11 mouse cellular contexts compared by ENCODE assay signal in genomic region chr19:55481308-55481707, GRCm38 (mm10).
DNase-seq lines count a peak whose midpoint lies in the region; ATAC-seq lines count a peak whose summit lies in the region.
"Had no signal": no experiment of that assay in that cellular context is flagged by ENCODE, and none has a peak within 500 bp of the region (broad histone marks: within the 10 kb centered on the region; RNA-seq: fewer than 3 reads in every experiment).

No protein-coding gene starts in this region.

- WGBS in hindbrain, embryonic 16.5 days = 15% methylated on average over 5 of the region's 5 CpGs
- WGBS in midbrain, embryonic 11.5 days = 24% methylated on average over 5 of the region's 5 CpGs

- peaks cover 6% of the 10 kb centered on the region for H3K4me1 ChIP-seq in hindbrain, embryonic 16.5 days (ENCODE audit: control insufficient read depth, insufficient read depth, low read depth, low read length)
- peaks cover 12% of the 10 kb centered on the region for H3K4me1 ChIP-seq in midbrain, embryonic 11.5 days (ENCODE audit: control insufficient read depth, insufficient read depth, low read length)

- H3K9me3 ChIP-seq in hindbrain, embryonic 16.5 days (ENCODE audit: control insufficient read depth, low read length) = no peaks in the 10 kb centered on the region
- no peaks in the 10 kb centered on the region for H3K9me3 ChIP-seq in midbrain, embryonic 11.5 days (ENCODE audit: control insufficient read depth, low read length)

- no peak overlapping the region for H3K4me3 ChIP-seq in hindbrain, embryonic 16.5 days (ENCODE audit: low read length)
- H3K4me3 ChIP-seq in midbrain, embryonic 11.5 days (ENCODE audit: low read depth, low read length) = no peak overlapping the region
- H3K4me3 ChIP-seq: myocyte had no signal

- DNase-seq in right cerebral cortex, postnatal 10 days (ENCODE audit: low spot score in 2 of 2) = peak; percentile 53 to 58
- no peak for DNase-seq in right cerebral cortex, postnatal 25 days
- no peak for DNase-seq in midbrain, embryonic 11.5 days (ENCODE audit: low spot score, missing footprints)
- no peak for DNase-seq in adrenal gland, adult 18-20 months (ENCODE audit: low spot score in 2 of 2)
- DNase-seq in heart, adult 18-20 months = no peak
- DNase-seq in adrenal gland, postnatal 4 days (ENCODE audit: low spot score in 2 of 2) = no peak
- DNase-seq: gastrocnemius, postnatal 10 days; lung, adult 18-20 months; right cerebral cortex, postnatal 4 days had no signal

- ATAC-seq in hindbrain, embryonic 16.5 days = peak; percentile 69; the same call in 1 of the 2 replicates
- ATAC-seq in midbrain, embryonic 11.5 days (ENCODE audit: low FRiP score) = peak; percentile 73

- H3K27ac ChIP-seq in hindbrain, embryonic 16.5 days (ENCODE audit: low read depth, low read length) = no peak overlapping the region
- H3K27ac ChIP-seq in midbrain, embryonic 11.5 days (ENCODE audit: low read depth, low read length) = peak overlapping the region; percentile 8; the same call in 1 of the 2 replicates

- no peaks in the 10 kb centered on the region; the same call in 1 of the 2 replicates for H3K36me3 ChIP-seq in hindbrain, embryonic 16.5 days (ENCODE audit: control insufficient read depth, insufficient read depth, low read length)
- H3K36me3 ChIP-seq in midbrain, embryonic 11.5 days (ENCODE audit: control insufficient read depth, insufficient read depth, low read length) = no peaks in the 10 kb centered on the region

- no peak overlapping the region for H3K9ac ChIP-seq in hindbrain, embryonic 16.5 days (ENCODE audit: low read depth, low read length)
- no peak overlapping the region for H3K9ac ChIP-seq in midbrain, embryonic 11.5 days (ENCODE audit: low read length)

- no peak overlapping the region for H3K4me2 ChIP-seq in hindbrain, embryonic 16.5 days (ENCODE audit: low read length)
- H3K4me2 ChIP-seq in midbrain, embryonic 11.5 days = no peak overlapping the region

- no peaks in the 10 kb centered on the region for H3K27me3 ChIP-seq in hindbrain, embryonic 16.5 days (replicated peaks; ENCODE audit: control insufficient read depth, insufficient read depth, low read length)
- no peaks in the 10 kb centered on the region for H3K27me3 ChIP-seq in midbrain, embryonic 11.5 days (ENCODE audit: control insufficient read depth, insufficient read depth, low read length)

Comparison
In these comparisons a context has a peak if more than half of its experiments do, and no peak if none do; other contexts are left out.
1. DNase-seq: peak in right cerebral cortex, postnatal 10 days (2 of 2); none in right cerebral cortex, postnatal 25 days (single experiment), midbrain, embryonic 11.5 days (single experiment), adrenal gland, adult 18-20 months (0 of 2), heart, adult 18-20 months (0 of 2) and adrenal gland, postnatal 4 days (0 of 2).